Mouse (Mus musculus) heart, postnatal 4 days (tissue): ENCODE results near the gene Zc2hc1b. TPM values are rescaled to one million over a fixed set of nuclear protein-coding genes. Genes with fewer than 3 reads are reported as not detected.

ENCODE experiments used
- DNase-seq: peaks from one replicate; pipeline ENCODE4 v3.0.0; 2021
- total RNA-seq, 2 experiments: library from RNA; stranded (reverse); gene quantifications; 2 replicates each; pipeline ENCODE4 v1.2.3; 2021

The Zc2hc1b gene
- total RNA-seq, 2 experiments from 2014 or later = not detected

DNA sequence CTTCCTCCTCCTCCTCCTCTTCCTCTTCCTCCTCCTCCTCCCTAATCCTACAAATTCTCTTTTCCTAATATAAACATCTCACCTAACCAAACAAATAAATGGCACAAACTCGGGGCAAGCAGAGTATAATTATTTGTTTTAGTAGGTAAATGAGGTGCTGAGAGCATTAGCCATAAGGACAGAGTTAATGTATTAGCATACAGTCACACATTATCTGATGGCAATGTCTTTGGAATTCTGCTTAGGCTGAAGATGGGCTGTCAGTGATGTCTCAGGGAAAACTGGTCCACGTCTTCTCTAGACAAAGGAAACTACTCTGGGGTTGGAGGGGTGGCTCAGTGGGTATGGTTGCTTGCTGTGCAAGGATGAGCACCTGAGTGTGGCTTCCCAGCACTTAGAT is 6.4 kb downstream of the Zc2hc1b start:
- DNase-seq = no peak

DNA sequence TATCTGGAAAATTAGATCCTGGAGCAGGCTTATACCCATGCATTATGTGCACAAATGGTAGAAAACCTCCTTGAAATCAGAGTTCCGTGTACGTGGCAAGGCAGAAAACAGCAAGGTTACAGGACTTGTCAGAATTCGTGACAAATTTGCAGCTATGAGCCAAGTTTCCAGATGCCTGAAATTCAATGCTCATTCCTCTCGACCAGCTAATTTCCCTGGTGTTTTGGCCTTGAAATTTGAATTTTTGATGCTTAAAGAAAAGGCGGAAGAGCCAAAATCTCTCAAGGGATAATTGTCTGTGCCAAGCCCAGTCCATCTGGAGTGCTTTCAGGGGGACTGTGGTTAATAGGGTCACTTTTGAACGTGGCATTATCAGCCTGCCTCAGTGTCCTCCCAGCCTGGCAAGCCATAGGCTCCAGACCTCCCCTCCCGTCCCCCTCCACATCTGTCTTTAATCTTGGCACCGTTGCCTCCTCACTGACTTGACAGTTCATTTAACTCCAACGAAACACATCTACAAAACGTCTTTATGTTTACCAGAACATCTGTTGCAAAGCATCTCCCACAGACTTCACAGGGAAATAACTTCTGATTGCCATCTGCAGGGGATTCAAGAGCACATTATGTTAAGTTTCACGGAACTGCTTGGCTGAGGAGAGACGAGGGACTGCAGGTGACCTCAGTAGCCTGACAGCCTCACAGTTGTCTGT is 6.9 kb downstream of the Zc2hc1b start:
- DNase-seq = peak; percentile 16

DNA sequence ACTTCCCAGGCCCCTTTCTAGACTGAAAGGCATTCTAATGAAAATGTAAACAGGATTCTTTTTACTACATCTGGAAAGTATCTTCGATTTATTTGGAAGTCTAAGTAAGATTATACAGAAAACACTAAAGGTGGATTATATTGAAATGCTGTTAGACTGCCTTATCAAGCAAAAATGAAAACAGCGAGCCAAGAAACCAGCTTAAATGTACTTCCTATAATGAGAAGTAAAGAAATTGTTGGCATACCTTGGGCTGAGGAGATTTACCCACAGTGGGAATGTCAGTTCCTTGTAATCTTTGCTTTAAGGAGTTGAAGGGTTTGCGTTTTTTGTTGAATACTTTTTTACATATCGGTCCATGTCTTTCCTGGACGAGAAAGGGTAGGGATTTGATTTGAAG is 9.4 kb downstream of the Zc2hc1b start:
- no peak for DNase-seq

DNA sequence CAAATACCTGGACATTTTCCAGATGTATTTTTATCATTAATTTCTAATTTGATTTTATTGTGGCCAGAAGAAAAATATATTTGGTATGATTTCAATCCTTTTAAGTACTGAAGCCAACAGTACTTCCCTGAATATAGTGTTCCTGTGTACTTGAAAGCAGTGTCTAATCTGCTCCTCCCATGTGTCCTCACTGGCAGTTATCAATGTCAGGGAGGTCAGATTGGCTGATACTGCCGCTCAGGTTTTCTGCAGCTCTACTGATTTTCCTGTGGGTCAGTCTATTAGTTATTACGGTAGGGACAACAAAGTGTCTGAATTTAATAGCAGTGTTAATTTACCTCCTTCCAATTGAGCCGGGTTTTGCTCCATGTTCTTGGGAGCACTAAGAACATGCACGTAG is 15.8 kb downstream of the Zc2hc1b start:
- no peak for DNase-seq

DNA sequence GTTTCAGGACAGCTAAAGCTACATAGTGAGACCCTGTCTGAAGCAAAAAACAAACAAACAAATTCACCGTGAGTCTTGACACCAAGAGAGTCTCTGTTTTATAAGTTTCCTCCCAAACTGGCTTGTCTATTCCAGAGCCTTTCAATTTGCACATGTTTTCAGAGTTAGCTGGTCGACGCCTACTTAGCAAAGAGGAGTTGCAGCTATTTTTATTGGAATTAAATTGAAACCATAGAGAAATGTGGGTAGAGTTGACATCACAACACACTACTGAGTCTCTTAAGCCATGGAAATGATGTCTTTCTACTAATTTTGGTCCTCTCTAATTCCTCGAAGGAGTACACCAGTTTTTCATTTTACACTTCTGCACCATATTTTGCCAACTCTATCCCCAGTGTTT is 16.9 kb downstream of the Zc2hc1b start:
- no peak for DNase-seq

DNA sequence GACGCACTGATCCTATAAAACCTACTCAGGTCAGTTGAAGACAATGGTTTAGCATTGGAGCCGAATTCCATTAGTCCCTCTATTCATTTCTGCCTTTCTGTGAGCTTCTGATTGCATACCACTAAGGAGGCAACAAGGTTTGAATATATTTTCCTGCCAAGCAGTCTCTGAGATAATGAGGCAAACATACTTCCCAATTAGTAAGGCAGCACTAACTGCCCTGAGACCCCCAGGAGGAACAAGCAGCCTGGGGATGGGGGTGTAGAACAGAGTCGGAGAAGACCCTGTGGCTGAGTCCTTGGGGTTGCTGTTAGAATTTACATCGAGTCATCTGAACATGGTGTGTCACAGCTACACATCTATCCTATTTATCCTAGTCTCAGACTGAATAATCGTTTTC is 22.4 kb downstream of the Zc2hc1b start:
- DNase-seq = no peak

DNA sequence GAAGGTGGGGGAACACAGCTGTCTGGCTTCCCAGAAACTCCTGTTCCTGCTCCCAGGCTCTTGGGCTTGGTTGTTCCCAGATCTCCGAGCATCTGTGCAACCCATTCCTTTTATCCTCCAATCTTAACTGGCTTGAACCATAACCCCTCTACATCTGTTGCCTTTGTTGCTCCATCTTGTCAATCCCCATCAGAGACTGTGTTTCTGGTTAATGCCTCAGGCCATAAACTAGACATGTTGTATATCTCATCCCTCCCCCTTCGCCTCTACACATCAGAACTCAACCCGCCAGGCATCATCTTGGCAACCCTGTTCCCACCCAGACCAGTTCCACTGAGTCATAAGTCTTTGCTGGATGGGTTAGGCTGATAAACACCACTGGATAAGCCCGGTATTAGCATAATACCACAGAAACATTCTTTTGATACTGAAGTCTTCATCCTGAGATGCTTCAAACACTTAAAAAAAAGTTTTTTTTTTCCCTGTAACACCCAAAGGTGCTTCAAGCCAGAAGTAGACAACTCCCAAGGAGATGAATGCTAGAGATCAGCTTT is 24.9 kb downstream of the Zc2hc1b start:
- DNase-seq = no peak

DNA sequence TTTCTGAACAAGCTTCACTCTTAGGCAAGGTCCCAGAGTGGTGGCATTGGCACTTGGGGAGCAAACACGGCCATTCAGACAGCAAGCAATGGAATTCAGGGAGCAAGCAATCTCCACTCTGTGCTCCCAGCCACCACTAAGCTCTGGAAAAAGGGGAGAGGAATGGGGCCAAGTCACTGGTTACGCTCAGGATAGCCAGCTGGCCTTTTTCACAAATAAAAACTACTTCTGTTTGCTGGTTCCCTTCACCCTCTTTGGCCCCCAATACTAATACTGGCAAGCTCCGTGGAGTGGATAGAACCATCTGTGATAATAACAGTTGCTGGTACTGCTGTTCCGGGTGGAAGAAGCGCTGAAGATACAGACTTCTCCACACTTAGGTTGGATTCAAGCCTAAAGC is 26.5 kb downstream of the Zc2hc1b start:
- no peak for DNase-seq

DNA sequence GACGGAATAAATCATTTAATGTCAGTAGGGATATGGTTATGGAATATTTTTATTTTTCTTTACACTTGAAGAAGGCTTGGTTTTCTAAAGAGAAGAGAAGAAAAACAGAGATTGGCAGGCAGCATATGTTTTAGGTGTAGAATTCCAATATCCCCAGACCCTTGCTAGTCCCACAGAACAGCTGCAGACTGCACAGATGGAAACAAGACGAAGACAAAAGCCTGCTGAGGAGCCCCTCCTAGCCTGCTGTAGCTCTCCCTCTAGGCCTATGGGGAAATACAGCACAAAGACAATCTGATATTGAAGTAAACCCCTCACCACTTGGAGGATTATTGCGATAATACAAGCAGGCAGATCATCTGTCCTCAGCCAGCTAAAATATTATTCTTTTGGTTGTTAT is 27.4 kb downstream of the Zc2hc1b start:
- no peak for DNase-seq

DNA sequence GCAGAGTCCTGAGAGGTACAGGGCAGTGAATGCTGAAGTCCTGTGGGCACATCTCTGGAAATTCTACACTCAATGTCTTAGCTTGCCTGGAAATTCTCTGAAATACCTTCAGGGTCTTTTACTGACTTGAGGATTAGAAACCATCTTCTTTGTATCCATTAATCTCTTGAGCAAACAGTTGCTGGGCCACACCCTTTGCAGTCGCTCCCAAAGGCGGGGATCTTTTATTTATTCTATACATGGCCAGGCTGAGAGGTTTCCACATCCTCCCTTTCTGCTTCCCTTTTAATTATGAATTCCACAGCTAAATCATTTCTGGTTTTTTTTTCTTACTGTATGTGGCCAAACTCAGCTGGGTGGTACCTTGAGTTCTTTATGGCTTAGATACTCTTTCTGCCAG is 37.4 kb downstream of the Zc2hc1b start:
- DNase-seq = no peak

DNA sequence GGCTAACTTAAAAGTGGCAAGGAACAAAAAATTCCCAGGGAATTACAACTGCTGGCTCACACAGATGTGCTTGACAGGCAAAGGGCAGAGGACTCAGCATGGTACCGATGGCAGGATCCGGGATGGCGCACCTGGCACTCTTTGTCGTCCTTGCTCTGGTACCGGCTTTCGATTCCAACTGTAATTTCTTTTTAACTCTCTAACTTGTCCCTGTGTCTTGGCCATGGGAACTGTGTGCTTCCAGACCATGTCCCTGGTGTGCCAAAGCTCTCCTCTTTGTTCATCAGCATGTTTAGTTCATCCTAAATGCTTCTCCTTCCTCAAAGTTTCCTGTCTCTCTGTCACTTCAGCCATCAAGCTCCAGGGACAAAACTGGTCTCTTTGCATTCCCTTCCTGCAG is 39.9 kb downstream of the Zc2hc1b start:
- DNase-seq = no peak

DNA sequence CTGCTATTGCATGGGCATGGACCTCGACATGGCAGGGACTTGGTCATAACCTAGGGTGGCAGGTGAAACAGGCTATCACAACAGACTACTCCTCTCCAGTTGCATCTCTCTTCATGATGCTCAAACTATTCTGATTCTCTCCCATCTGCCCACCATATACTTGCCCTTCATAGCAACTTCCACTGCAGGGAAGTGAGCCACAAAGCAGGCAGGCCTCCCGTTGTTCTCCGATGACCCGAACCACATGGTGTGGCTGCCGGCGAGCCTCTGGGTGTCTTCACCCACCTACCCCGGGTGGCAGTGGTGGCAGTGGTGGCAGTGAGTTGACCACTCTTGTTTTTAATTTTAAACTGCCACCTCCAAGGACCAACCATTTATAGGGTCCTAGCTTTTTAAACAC is 42.1 kb downstream of the Zc2hc1b start:
- DNase-seq = no peak

DNA sequence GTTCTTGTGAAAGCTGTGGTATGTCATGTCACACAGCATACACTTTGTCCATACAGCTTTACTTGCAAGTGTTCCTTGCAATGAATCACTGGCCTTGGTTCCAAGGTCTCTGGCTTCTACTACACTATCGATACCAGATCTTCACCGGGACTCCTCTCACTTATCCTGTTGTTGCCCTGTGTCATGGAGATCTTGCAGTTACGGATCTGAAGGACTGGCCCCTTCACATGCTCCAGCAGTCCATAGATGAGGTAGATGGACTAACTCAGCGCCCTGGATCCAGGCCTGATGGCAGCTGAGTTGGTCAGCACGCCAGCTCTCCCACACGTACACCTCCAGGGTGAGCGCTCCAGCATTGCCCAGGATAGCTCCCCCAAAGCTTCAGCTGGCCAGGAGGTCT is 42.5 kb downstream of the Zc2hc1b start:
- no peak for DNase-seq

DNA sequence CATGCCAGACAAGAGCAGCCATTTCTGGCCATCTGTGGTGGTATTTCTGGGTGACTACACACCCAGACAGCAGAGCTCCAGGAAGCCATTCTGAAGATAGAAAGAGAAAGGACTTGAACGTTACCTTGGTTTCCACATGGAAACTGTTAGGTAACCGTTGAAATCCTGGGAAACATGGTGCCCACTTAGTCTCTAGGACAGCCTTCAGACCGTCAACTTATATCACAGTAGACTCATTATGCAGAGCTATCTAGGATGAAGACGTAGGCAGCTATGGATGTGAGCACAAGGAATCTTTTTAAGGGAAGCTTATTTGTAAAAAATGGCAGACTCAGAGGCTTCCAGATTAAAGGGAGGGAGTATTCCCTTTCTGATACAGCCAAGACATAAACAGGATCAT is 44.0 kb downstream of the Zc2hc1b start:
- no peak for DNase-seq

DNA sequence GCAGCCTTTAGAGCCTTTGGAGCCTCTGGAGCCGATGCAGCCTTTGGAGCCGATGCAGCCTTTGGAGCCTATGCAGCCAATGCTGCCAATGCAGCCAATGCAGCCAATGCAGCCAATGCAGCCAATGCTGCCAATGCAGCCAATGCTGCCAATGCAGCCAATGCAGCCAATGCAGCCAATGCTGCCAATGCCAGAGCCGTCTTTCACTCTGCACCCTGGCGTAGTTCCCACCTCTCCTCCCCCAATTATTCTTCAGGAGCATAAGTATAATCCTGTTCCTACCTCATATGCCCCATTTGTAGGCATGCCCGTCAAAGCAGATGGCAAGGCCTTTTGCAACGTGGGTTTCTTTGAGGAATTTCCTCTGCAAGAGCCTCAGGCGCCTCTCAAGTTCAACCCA is 49.9 kb downstream of the Zc2hc1b start:
- no peak for DNase-seq

DNA sequence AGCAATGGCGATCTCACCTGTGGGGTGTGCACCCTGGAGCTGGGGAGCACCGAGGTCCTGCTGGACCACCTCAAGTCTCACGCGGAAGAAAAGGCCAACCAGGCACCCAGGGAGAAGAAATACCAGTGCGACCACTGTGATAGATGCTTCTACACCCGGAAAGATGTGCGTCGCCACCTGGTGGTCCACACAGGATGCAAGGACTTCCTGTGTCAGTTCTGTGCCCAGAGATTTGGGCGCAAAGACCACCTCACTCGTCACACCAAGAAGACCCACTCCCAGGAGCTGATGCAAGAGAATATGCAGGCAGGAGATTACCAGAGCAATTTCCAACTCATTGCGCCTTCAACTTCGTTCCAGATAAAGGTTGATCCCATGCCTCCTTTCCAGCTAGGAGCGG is 50.5 kb downstream of the Zc2hc1b start:
- DNase-seq = peak; percentile 45

DNA sequence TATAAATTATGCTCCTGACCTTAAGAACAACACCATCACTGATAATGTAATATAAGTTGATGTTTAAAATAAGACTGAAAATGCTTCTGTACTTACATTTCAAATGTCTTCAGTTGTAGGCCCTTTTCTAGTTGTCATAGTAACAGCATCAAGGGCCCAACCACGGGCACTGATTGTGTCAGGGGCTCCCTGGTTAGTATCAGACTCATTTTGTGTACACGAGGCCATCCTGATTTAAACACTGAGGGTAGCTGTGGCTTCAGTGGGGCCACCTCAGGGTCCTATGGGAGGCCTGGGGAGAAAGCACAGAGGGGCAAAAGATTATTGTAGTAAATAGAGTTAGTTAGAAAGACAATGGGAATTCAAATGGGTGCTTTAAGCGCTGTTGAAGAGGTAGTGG is 52.0 kb downstream of the Zc2hc1b start:
- no peak for DNase-seq

DNA sequence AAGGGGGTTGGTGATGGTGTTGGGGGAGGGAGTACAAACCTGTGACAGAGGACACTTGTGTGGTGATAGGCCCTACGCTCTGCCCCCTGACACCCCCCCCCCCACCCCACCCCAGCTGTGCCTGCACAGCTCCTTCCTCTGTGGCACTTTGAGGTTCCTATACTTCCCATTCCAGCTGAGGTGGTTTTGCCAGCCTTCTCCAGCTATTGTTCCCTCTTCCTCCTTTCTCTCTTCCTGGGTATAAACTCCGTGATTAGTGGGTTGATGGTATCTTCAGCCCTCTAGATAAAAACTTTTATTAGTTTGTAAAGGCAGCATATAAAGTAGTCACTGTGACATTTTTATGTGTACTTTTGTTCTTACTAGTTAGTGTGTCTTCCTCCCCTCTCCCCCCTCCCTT is 58.5 kb downstream of the Zc2hc1b start:
- no peak for DNase-seq

DNA sequence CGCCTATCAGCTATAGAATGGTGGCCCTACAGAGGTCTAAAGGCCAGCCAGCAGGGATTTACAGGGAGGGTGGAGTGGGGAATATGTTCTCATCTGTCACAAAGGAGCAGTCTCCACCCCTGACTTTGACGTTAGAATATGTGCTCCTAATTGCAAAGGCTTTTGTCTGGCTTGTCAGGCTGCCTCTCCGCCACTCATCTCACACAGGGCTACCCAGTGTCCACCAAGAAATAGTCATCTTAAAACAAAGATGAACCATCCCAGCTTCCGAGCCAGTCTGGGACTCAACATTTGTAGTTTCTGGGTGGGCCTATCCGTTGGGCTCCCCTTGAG is 59.1 kb downstream of the Zc2hc1b start:
- no peak for DNase-seq

DNA sequence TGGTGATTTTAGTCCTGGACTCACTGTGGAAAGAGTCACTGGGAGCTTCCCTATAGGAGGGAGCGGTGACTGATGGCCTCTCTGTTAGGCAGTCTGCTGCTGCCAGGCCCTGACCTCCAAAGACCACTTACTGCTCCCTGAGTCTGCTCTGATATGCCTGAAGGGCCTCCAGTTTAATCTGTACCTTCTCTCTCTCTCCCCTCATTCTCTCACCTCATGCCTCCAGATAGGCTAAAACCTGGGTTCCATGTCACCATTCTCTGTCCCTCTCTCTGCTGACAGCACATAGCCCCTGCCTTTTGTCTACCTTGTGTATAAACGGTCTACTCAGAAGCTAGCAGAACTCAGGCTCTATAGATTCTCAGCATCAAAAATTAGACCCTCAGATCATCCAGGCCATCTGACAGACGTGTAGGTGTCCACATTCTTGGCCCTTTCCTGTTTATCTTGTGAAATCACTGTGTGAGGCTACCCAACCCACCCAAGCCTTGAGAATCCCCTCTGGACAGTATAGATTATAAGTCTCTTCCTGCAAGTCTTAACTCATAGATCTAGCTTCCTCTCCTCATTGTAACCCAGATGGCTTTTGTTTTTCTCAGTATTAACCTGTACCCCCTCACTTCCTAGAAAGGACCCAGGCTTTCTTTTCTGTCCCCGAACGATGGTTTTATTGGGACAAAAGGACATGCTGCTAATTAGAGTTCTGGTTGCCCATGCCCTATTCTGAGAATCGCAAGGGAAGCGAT is 59.6 kb downstream of the Zc2hc1b start:
- DNase-seq = no peak

DNA sequence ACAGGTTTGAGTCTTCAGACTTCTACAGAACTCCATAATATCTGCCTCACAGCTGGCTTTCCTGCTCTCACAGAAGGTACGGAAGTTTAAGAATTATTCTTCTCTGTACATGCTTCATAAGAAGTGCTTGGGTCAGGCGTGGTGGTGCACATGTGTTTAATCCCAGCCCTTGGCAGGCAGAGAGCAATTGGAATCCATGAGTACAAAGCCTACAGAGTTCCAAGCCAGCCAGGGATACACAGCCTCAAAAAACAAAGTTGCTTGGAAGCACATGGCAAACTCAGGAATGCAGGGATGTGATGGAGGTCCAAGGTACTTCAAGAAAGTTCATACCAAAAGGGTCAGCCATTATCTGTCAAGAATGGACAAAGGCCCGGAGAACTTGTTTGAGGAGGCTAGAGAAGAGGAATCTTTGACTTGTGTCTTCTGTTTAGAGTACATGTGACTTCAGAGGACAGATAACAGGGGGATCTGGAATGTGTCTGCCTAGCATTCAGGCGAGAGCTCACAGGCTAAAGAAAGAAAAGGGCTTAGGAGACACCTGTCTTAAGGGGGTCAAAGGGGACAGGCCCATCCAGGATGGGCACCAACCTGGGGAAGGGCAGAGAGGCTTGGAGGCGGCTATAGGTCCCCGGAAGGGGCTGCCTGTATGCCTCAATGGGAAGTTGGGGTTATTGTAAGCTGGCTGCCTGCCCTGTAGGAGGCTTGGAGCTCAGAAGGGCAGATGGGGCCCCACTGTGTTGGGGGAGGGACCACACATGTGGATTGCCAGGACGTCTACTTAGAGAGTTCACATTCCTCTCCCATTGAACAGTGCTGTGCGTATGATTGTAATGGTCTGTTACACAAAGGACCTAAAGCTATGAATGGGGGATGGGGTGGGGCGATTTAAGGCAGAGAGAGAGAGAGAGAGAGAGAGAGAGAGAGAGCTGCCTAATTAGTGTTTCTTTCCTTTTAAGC is 60.8 kb downstream of the Zc2hc1b start:
- peak; percentile 23 for DNase-seq

DNA sequence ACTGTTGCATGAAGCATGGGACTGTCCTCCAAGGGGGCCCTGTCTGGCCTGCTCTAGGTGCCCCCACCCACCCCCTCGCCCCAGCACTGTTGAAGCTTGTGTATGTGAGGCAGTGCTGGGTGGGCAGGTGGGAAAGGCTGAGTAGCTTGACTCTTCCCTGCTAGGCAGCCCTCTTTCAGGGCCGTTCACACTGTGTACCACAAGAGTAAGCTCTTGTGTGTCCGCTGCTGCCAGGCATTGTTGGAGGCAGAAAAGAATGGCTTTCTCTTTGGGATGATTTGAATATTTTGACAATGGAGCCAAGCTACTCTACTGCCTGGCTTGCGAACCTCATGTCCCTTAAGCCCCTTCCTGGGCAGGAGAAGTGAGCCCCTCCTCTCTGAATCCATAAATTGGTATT is 62.8 kb downstream of the Zc2hc1b start:
- DNase-seq = no peak

DNA sequence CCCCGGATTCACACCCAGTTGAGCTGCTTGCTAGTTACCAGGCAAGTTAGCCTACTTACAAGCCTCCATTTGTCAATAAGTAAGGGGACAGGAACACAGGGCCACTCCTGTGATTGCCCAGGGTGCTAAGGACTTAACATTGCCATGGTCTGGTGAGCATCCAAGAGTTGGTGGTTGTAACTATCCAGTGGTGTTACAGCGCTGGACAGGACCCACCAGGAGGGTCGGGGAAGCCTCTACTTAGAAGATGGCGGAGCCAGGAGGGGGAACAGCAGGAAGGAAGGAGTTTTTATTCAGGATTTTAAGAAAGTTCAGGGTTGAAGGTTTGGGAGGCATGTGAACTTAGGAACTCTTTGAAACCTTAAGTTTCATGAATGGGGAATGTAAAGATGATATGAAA is 64.2 kb downstream of the Zc2hc1b start:
- DNase-seq = no peak
